Mouse (Mus musculus): ENCODE results near the gene Mtor.

The Mtor gene

GRCm38 (mm10) chr4:148448179-148448852 lies at the start of gene Mtor:
Gene Mtor (plus strand): TSS chr4:148448611.
- peak; percentile 95 for DNase-seq (ENCODE audit: low read depth, low spot score)

- no peak for DNase-seq (ENCODE audit: low read depth, low spot score)
These were observed 48.8 kb upstream of the Mtor start for GRCm38 (mm10) chr4:148399437-148400094.

DNA sequence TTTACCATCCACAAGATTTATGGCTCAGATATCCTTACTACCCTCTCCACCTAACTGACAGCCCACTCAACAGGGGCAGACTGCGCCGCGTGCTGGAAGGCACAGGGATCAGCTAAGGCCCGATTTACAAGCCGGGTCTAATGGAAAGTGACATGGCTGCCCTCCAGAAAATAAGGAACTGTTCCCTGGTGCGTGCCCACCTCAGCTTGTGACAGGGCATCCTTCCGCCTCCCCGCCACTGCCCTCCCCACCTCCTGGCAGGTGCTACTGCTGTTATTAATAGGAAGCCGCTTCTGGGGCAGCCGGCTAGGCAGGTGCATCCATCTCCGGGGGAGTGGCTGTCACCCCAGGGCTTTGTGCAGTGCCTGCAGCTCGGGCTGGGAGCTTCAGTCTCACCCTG lies 45.0 kb upstream of the Mtor start:
- DNase-seq (ENCODE audit: low read depth, low spot score) = no peak

GRCm38 (mm10) chr4:148404748-148405147 lies 43.7 kb upstream of the Mtor start:
- DNase-seq (ENCODE audit: low read depth, low spot score) = no peak

DNA sequence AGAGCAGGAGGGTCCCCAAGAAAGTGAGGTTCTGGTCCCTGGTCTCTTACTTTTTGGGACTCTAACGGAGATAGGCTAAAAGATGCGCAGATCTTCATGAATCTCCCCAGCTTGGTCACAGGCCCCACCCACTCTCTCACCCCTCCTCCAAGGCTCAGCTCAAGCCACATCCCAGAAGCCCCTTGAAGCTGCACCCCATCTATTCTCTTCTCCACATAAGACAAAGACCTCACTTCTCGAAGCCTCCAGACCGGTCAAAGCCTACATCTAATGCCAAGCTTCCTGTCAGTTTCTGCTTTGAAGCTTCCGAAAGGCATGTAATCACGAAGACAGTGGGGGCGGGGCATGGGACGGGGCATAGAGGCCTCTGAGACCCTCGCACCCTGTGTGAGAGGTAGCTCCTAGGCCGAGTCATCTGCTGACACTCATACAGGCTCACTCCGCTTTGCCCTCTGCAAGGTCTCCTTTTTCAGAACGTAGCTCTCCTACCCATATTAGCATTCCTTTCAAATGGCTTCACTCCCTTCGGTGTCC lies 43.1 kb upstream of the Mtor start:
- no peak for DNase-seq (ENCODE audit: low read depth, low spot score)

GRCm38 (mm10) chr4:148408256-148408975 lies 40.0 kb upstream of the Mtor start:
- DNase-seq (ENCODE audit: low read depth, low spot score) = no peak

GRCm38 (mm10) chr4:148415575-148415974 lies 32.8 kb upstream of the Mtor start:
- no peak for DNase-seq (ENCODE audit: low read depth, low spot score)

GRCm38 (mm10) chr4:148417074-148417526 lies 31.3 kb upstream of the Mtor start:
- DNase-seq (ENCODE audit: low read depth, low spot score) = peak; percentile 60

DNA sequence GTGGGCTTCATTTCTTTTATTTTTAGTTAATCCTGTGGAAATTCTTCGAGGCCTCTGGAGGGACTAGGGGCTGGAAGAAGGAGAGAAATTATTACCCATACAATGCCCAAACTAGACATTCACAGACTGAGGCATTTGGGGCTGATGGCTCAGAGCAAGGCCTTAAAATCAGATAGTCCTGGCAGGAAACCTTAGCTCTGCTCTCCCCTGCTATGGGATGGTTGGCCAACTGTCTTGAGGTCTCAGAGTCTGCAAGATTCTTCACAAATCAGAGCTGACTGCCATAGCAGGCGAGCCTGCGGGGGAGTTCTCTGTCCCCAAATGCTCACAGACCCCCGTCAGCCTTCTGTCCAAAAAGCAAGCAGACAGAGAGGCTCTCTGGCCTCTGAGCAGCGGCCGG lies 30.9 kb upstream of the Mtor start:
- no peak for DNase-seq (ENCODE audit: low read depth, low spot score)

DNA sequence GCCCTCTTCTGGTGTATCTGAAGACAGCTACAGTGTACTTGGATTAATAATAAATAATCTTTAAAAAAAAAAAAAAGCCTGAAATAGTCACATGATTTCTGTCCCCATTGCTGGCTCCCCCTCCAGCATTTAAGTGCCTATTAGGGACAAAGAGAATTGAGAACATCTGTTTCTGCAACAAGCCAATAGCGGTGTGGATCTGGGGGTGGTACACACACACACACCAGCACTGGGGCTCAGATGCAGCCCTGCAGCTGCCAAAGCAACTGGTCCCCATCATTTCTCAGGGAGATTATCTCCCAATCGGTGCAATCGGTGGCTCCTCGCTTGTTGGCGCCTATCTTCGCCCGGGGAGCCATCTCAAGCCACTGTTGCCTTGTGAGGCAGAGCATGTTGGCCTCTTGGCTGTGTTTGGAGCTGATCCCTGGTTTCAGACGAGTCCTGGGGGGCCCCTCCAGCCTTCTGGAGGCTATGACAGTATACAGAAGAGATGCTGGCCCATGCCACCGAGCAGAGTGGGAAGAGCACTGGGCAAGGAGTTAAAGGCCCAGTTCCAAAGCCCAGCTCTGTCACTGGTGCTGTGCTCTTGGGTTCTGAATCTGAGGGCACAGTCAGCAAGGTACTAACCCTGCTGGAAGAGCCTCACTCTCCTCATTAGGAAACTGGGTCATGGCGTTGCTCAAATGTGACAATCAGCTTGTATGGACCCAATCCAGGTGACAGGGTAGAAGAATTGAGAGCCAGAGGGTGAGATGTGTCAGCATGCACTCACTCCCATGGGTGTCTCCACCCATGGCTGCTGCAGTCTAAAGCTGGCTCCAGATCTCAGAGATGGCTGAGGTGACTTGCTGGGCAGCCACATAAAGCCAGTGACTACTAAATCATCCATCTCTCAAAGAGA lies 21.2 kb upstream of the Mtor start:
- DNase-seq (ENCODE audit: low read depth, low spot score) = no peak

DNA sequence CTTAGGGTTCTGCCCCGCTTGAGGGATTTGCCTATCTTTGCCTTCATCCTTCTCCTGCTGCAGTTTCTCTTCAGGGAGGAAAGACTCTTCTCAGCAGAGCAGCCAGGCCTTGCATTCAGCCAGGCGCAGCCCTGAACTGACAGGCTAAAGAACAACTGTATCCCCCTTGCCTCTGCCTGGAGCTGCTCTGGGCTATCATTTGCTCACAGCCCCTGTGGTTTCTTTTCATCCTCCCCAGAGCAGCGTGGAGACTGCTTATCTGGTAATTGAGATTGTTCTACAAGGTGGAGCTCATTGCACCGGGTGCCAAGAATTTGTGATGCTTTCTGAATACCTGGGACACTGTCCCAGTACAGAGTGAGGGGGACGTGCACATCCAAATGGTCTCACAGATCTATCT lies 19.9 kb upstream of the Mtor start:
- DNase-seq (ENCODE audit: low read depth, low spot score) = no peak

DNA sequence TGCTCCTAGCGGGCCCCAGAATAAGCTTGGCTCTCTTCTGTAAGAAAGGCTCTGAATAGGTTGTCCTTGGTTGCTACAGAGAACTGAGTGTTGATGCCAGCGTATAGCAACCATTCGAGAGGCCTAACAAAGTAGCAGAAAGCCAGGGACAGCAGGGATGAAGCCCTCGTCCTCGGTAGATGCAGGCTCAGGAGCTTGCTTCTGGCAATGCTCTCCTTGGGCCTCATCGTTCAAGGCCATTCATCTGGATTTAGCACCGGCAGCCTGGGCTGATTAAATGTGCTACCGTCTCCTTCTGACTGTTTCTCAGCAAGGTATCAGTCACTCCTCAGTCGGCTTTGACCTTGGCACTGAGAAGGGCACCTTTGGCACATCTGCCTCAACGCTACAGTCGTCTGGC lies 19.3 kb upstream of the Mtor start:
- no peak for DNase-seq (ENCODE audit: low read depth, low spot score)

DNA sequence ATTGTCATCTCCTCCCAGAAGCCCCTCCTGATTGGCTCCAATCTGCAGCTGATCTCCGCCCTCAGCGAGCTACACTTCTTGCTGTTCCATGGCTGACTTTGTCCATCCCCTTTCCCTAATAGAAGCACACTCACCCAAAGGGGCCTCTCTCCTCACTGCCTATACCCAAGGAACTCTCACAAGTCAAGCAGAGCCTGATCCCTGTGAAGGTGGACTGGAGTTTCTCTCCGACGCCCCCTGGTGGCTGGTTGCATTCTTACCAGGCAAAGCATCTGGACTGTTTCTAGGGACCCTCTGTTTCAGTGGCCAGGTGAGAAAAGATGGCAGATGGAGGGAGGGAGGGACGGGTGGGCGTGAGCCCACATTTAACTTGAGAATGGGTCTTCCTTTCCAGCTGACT lies 18.7 kb upstream of the Mtor start:
- peak; percentile 77 for DNase-seq (ENCODE audit: low read depth, low spot score)

GRCm38 (mm10) chr4:148430880-148431519 lies 17.4 kb upstream of the Mtor start:
- no peak for DNase-seq (ENCODE audit: low read depth, low spot score)

DNA sequence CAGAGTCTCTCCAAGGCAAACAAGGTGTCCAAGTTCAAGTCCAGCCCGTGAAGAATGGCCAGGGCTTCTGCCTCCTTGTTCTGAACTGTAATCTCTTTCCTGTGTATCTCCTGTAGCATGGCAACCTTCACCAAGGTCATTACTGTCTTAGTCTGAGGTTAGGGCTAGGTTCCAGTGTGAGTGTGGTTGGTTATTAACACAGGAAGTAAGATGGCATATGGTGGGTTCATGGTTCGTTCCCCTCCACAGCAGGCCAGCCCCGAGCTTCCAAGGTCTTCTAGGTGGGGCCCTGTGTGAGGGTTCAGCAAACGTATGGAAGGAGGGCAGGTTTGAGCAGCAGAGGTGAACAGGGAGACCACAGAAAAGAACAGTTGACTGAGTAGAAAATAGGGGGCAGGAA lies 15.9 kb upstream of the Mtor start:
- DNase-seq (ENCODE audit: low read depth, low spot score) = no peak

GRCm38 (mm10) chr4:148433336-148433735 lies 15.1 kb upstream of the Mtor start:
- DNase-seq (ENCODE audit: low read depth, low spot score) = no peak

DNA sequence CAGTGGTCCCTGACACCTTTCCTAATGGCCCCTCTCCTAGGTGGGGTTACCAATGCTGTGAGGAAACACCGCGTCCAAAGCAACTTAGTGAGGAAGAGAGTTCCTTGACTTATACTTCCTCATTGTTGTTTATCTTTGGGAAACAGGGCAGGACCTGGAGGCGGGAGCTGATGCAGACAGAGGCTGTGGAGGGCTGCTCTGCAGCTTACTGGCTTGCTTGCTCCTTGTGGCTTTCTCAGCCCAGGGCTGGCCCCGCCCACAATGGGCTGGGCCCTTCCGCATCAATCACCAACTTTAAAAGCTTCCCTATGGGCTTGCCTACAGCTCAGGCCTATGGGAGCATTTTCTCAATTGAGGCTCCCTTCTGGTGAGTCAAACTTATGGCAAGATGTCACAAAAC lies 14.6 kb upstream of the Mtor start:
- no peak for DNase-seq (ENCODE audit: low read depth, low spot score)

- no peak for DNase-seq (ENCODE audit: low read depth, low spot score)
These were observed 13.9 kb upstream of the Mtor start for GRCm38 (mm10) chr4:148434554-148434953.

GRCm38 (mm10) chr4:148435106-148435505 lies 13.3 kb upstream of the Mtor start:
- no peak for DNase-seq (ENCODE audit: low read depth, low spot score)

GRCm38 (mm10) chr4:148435657-148436330 lies 12.6 kb upstream of the Mtor start:
- peak; percentile 49 for DNase-seq (ENCODE audit: low read depth, low spot score)

All from retina, postnatal 7 days (tissue).